Mouse (Mus musculus) intestine, postnatal 0 days (tissue): Measurements from ENCODE around the gene Smarcal1. TPM values are rescaled to one million over a fixed set of nuclear protein-coding genes. Genes with fewer than 3 reads are reported as not detected.

Experiments
- ATAC-seq: fragments of 200-750 bp; cut with Nextera tagmentation; 2 replicates; pipeline ENCODE4 v1.8.0; 2017; ENCODE audit warnings: mild to moderate bottlenecking, moderate TSS enrichment, moderate library complexity
- H3K27ac ChIP-seq: fragments of 300-500 bp; sonication (generic); 2 replicates; pipeline ENCODE4 v1.5.1; 2014; ENCODE audit warnings: mild to moderate bottlenecking, low read depth, low read length, moderate library complexity
- H3K27me3 ChIP-seq: fragments of 300-500 bp; sonication (generic); replicated peaks from 2 replicates; pipeline ENCODE4 v1.6.1; 2014; ENCODE audit warnings: low read length, mixed read lengths; ENCODE audit not compliant: control insufficient read depth, insufficient read depth
- H3K36me3 ChIP-seq: fragments of 300-500 bp; sonication (generic); 2 replicates; pipeline ENCODE4 v1.6.1; 2014; ENCODE audit warnings: mild to moderate bottlenecking, moderate library complexity; ENCODE audit not compliant: control insufficient read depth, insufficient read depth
- H3K4me1 ChIP-seq: fragments of 300-500 bp; sonication (generic); replicated peaks from 2 replicates; pipeline ENCODE4 v1.6.1; 2014; ENCODE audit warnings: antibody characterized with exemption, low read length, mixed read lengths; ENCODE audit not compliant: control insufficient read depth, insufficient read depth
- H3K4me2 ChIP-seq: fragments of 300-500 bp; sonication (generic); replicated peaks from 2 replicates; pipeline ENCODE4 v1.6.1; 2014; ENCODE audit warnings: low read depth, mild to moderate bottlenecking, moderate library complexity
- H3K4me3 ChIP-seq: fragments of 300-500 bp; sonication (generic); 2 replicates; pipeline ENCODE4 v1.5.1; 2014; ENCODE audit warnings: low read depth, low read length
- H3K9ac ChIP-seq: fragments of 300-500 bp; sonication (generic); 2 replicates; pipeline ENCODE4 v1.6.1; 2014; ENCODE audit warnings: mild to moderate bottlenecking, low read depth, low read length
- H3K9me3 ChIP-seq: fragments of 300-500 bp; sonication (generic); 2 replicates; pipeline ENCODE4 v1.6.1; 2016; ENCODE audit warnings: mixed run types; ENCODE audit not compliant: control insufficient read depth
- CTCF ChIP-seq: sonication (generic); IDR thresholded peaks from 2 replicates; pipeline ENCODE4 v1.5.1; 2016; ENCODE audit warnings: low read depth, mild to moderate bottlenecking, control low read depth, antibody characterized with exemption, moderate library complexity
- WGBS: fragments of 180-500 bp; shearing (Covaris S2); extraction: QIAGEN DNeasy Blood & Tissue Kit; methylation state at CpG from one replicate; pipeline ENCODE4 v1.1.7; 2014; 5-methylcytosine and 5-hydroxymethylcytosine counted together
- polyA plus RNA-seq: library from polyadenylated mRNA; unstranded; fragments of >200 nt; fragmentation: Nextera tagmentation; extraction: Ambion mirVana; gene quantifications from 2 replicates; pipeline ENCODE4 v1.2.1, GENCODE M21; 2015

Gene Smarcal1
- polyA plus RNA-seq, 1 experiment from 2014 or later = 5.4 TPM

DNA sequence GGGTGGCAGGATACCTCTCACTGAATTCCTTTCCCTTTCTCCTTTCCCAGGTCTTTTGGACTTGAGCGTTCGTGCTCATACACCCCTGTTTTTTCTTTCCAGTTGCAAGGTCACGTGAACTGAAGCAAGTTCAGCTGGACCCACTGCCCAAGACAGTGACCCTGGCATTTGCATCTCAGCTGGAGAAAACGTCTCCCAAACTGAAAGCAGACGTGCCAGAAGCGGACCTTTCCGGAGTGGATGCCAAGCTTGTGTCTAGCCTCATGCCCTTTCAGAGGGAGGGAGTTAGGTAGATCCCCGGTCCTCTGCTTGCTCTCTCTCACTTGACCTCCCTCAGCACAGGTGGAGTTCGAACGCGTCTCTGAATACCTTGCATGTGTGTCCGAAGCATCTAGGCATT lies 12.6 kb downstream of the Smarcal1 start:
- 92% methylated on average over 12 of the region's 12 CpGs for WGBS
- Histone ChIP-seq H3K27ac (no peak overlapping the region), H3K4me1 (no peaks in the 10 kb centered on the region), H3K9me3 (no peaks in the 10 kb centered on the region), H3K27me3 (no peaks in the 10 kb centered on the region), H3K4me2 (no peak overlapping the region), H3K4me3 (no peak overlapping the region), H3K9ac (no peak overlapping the region), H3K36me3 (peaks cover 65% of the 10 kb centered on the region)
- ATAC-seq = no peak
- TF ChIP-seq CTCF = no peak

DNA sequence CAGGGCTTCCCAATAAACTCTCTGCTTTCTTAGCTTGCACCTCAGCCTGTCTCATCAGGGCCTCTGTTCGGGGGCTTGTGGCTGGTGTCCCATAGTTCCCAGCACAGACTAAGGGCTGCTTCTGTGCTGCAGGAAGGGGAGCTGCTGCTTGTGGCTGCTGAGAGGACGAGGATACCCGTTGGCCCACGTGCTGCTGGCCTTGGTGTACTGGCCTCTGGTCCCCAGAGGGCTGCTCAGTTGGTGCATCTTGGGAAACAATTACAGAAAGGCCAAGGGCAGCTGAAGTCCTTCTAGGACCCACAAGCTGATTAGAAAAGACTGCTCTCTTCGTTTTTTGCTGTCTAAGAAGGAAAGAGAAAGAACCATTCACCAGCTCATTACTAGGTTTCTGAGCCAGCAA lies 13.2 kb downstream of the Smarcal1 start:
- Histone ChIP-seq H3K36me3 (peaks cover 70% of the 10 kb centered on the region), H3K27ac (no peak overlapping the region), H3K4me3 (no peak overlapping the region), H3K27me3 (no peaks in the 10 kb centered on the region), H3K4me1 (no peaks in the 10 kb centered on the region), H3K9me3 (no peaks in the 10 kb centered on the region), H3K4me2 (no peak overlapping the region), H3K9ac (no peak overlapping the region)
- no peak for TF ChIP-seq CTCF
- ATAC-seq = no peak
- WGBS = 81% methylated on average over 5 of the region's 5 CpGs

DNA sequence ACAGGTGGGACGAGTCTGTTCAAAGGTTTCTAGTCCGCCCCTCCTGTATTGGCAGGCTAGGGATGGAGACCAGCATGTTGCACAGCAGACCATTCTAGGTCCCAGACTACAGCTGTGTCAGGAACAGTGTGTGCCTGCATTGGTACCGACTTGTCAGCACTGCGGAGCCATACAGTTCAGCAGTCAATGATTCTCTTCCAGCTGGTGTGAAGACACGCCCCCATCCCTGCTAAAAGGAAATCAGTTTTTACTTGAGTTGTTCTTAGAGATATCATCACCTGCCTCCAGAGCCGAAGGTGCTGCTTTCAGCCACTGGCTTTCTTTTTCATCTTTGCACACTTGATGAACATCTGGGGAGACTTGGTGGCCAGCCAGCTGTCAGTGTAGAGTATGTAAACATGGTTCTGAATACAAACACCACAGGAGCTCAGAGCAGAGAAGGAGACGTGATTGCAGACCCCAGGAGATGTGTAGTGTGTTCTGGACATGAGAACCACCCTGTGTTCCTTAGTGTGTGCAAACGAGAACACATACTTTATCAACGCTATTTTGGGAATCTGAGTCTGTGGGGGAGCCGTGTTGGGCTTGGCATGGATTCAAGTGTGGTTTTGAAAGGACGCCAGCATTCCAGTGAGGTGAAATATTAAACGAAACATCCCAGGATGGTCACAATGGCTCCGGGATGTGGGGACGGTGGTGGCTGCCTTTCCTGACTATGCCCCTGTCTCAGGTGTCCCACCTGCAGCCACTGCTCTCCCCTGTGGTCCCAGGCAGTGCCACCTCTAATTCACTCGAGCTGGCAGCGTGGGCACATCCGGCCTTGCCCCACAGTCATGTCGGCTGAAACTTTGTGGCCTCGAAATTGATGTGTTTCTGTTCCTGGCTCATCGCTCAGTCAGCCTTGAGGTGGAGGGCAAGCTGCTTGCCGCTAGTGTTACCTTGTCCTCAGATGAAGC lies 16.4 kb downstream of the Smarcal1 start:
- Histone ChIP-seq H3K9ac (no peak overlapping the region), H3K27ac (no peak overlapping the region), H3K4me3 (no peak overlapping the region), H3K27me3 (no peaks in the 10 kb centered on the region), H3K9me3 (no peaks in the 10 kb centered on the region), H3K4me2 (no peak overlapping the region), H3K36me3 (peaks cover 69% of the 10 kb centered on the region), H3K4me1 (no peaks in the 10 kb centered on the region)
- no peak for TF ChIP-seq CTCF
- ATAC-seq = no peak
- 58% methylated on average over 21 of the region's 21 CpGs for WGBS

DNA sequence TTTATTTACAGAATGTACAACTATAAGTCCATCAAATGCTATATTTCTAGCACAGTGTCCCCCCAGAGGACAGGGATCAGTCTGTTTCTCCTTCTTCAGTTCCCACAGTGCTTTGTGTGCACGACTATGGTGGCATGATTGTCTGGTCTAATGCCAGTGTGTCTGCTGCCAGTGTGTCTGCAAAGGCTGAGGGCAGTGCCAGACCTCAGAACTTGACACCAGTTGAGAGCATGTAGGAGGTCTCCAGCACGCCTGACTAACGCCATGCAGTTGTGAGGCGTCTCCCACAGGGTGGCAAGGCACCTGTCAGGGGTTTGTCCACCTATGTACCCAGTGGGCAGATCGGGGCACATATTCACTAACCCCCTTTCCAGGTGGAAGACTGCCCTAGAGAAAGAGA lies 17.7 kb downstream of the Smarcal1 start:
- Histone ChIP-seq H3K4me3 (no peak overlapping the region), H3K4me2 (no peak overlapping the region), H3K27me3 (no peaks in the 10 kb centered on the region), H3K4me1 (no peaks in the 10 kb centered on the region), H3K9ac (no peak overlapping the region), H3K9me3 (no peaks in the 10 kb centered on the region), H3K36me3 (peaks cover 64% of the 10 kb centered on the region), H3K27ac (no peak overlapping the region)
- 95% methylated on average over 5 of the region's 5 CpGs for WGBS
- TF ChIP-seq CTCF = no peak
- no peak for ATAC-seq

DNA sequence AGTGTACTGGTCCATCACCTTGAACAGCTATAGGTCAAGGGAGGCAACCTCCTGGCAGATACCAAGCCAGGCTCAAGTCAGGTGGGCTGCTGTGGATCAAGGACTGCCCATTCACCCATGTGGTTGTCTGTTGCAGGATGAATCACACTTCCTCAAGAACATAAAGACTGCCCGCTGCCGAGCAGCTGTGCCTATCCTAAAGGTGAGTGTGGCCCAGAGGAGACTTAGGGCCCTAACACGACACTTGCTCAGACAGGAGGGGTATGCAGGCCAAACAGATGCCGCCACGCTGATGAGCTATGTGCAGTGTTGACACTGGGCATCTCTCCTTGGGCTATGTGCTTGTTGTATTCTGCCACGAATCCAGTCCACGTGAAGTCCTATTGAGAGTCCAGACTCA lies 18.2 kb downstream of the Smarcal1 start:
- H3K27me3 ChIP-seq = no peaks in the 10 kb centered on the region
- H3K4me1 ChIP-seq = no peaks in the 10 kb centered on the region
- 93% methylated on average over 7 of the region's 7 CpGs for WGBS
- no peak for ATAC-seq
- H3K4me2 ChIP-seq = no peak overlapping the region
- H3K27ac ChIP-seq = no peak overlapping the region
- H3K9ac ChIP-seq = no peak overlapping the region
- H3K9me3 ChIP-seq = no peaks in the 10 kb centered on the region
- H3K4me3 ChIP-seq = no peak overlapping the region
- peaks cover 59% of the 10 kb centered on the region for H3K36me3 ChIP-seq
- TF ChIP-seq CTCF = no peak

DNA sequence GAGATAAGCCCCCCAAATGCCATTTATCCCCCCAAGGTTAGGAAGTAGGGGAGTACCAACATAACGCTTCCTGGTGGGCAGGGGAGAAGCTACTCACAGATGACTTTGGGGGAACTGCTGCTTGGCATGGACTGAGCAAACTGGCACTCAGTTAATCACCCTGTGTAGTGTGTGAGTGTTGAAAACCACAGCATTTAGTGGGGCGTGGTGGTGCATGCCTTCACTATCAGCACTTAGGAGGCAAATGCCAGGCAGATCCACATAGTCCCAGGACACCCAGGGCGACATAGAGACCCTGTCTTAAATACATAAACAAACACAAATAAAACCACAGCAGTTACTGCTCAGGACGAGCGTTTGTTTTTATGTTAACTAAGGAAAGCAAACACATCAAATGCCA lies 19.1 kb downstream of the Smarcal1 start:
- H3K27me3 ChIP-seq = no peaks in the 10 kb centered on the region

More for the DNA sequence above, 19.1 kb downstream of the Smarcal1 start:
- Histone ChIP-seq H3K9me3 (no peaks in the 10 kb centered on the region), H3K4me3 (no peak overlapping the region), H3K36me3 (peaks cover 50% of the 10 kb centered on the region), H3K27ac (no peak overlapping the region), H3K4me1 (no peaks in the 10 kb centered on the region), H3K4me2 (no peak overlapping the region), H3K9ac (no peak overlapping the region)
- no peak for TF ChIP-seq CTCF
- ATAC-seq = no peak
- 71% methylated on average over 5 of the region's 5 CpGs for WGBS
